Mouse (Mus musculus) kidney, adult 2 months (tissue): Measurements from ENCODE around the gene Zbtb17.

Experiments
- CTCF ChIP-seq: fragments of 200-500 bp; conservative IDR thresholded peaks from 2 replicates; pipeline ENCODE4 v1.5.1; 2011; ENCODE audit warnings: low read depth, mild to moderate bottlenecking, control low read depth, low read length, moderate library complexity, mixed read lengths; ENCODE audit not compliant: insufficient read depth, insufficient read length
- POLR2A ChIP-seq: fragments of 200-500 bp; IDR thresholded peaks from one replicate; pipeline ENCODE4 v1.6.1; 2011; ENCODE audit warnings: low read depth, low read length, control low read depth

DNA sequence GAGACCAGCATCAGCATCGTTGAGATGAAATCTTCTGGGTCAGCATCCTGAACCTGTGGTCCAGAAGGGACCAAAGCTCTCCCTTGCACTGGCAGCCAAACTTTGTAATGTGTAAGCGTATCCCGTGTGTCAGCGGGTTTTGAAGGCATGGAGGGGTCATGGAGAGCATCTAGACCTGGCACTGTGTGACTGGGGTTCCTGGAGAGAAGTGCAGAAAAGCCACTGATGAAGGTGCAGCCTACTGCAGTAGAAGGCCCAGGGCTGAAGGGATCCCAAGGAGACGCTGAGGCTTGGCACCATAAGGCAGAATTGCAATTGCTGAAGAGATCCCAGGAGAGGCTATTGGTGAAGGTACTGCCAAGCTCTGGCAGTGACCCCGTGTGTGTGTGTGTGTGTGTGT is 15.1 kb upstream of the Zbtb17 start:
- TF ChIP-seq POLR2A (no peak), CTCF (no peak)
